Mouse (Mus musculus) hindbrain, embryonic 13.5 days (tissue): ENCODE measurements at regions not wholly inside any gene's neighbourhood (a gene's known extent, or its start where the extent isn't known, plus 50 kb on each side); places are given as distances from the start of the nearest gene placed in this dataset.

ENCODE experiments used
- ATAC-seq: fragments of 200-750 bp; cut with Nextera tagmentation; 2 replicates; pipeline ENCODE4 v1.8.0; 2017; ENCODE audit warnings: moderate TSS enrichment; ENCODE audit not compliant: low FRiP score
- H3K27ac ChIP-seq: fragments of 300-500 bp; sonication (generic); 2 replicates; pipeline ENCODE4 v1.5.1; 2015; ENCODE audit warnings: inconsistent platforms, mild to moderate bottlenecking, moderate library complexity
- H3K27me3 ChIP-seq: fragments of 300-500 bp; sonication (generic); 2 replicates; pipeline ENCODE4 v1.6.1; 2015; ENCODE audit warnings: mild to moderate bottlenecking, inconsistent platforms
- H3K36me3 ChIP-seq: fragments of 300-500 bp; sonication (generic); 2 replicates; pipeline ENCODE4 v1.6.1; 2015; ENCODE audit warnings: mild to moderate bottlenecking, inconsistent platforms
- H3K4me1 ChIP-seq: fragments of 300-500 bp; sonication (generic); replicated peaks from 2 replicates; pipeline ENCODE4 v1.6.1; 2015; ENCODE audit warnings: inconsistent platforms
- H3K4me2 ChIP-seq: fragments of 300-500 bp; sonication (generic); 2 replicates; pipeline ENCODE4 v1.6.1; 2015; ENCODE audit warnings: inconsistent platforms, mild to moderate bottlenecking, moderate library complexity
- H3K4me3 ChIP-seq: fragments of 300-500 bp; sonication (generic); 2 replicates; pipeline ENCODE4 v1.5.1; 2015; ENCODE audit warnings: mild to moderate bottlenecking, inconsistent platforms
- H3K9ac ChIP-seq: fragments of 300-500 bp; sonication (generic); 2 replicates; pipeline ENCODE4 v1.6.1; 2015; ENCODE audit warnings: mild to moderate bottlenecking, inconsistent platforms
- H3K9me3 ChIP-seq: fragments of 300-500 bp; sonication (generic); 2 replicates; pipeline ENCODE4 v1.6.1; 2016; ENCODE audit warnings: inconsistent platforms
- WGBS: fragments of 180-500 bp; shearing (Covaris S2); methylation state at CpG from one replicate; pipeline ENCODE4 v1.1.7; 2015; 5-methylcytosine and 5-hydroxymethylcytosine counted together

- H3K27me3 ChIP-seq, result no peaks in the 10 kb centered on the region
- no peaks in the 10 kb centered on the region for H3K9me3 ChIP-seq
- ATAC-seq, result no peak
- WGBS, result 77% methylated on average over 5 of the region's 5 CpGs
- no peak overlapping the region for H3K27ac ChIP-seq
- H3K4me3 ChIP-seq, result no peak overlapping the region
- peaks cover 11% of the 10 kb centered on the region; the same call in 1 of the 2 replicates for H3K4me1 ChIP-seq
- H3K4me2 ChIP-seq, result no peak overlapping the region
- no peaks in the 10 kb centered on the region for H3K36me3 ChIP-seq
- H3K9ac ChIP-seq, result no peak overlapping the region
These were observed 127.5 kb upstream of the Pfn2 start for GRCm38 (mm10) chr3:57975379-57975778.

GRCm38 (mm10) chr3:57976640-57977229 lies 128.9 kb upstream of the Pfn2 start:
- H3K9ac ChIP-seq, result no peak overlapping the region
- no peaks in the 10 kb centered on the region for H3K36me3 ChIP-seq
- no peaks in the 10 kb centered on the region for H3K9me3 ChIP-seq
- H3K4me3 ChIP-seq, result no peak overlapping the region
- H3K4me1 ChIP-seq, result peaks cover 11% of the 10 kb centered on the region; the same call in 1 of the 2 replicates
- no peak for ATAC-seq
- WGBS, result 79% methylated on average over 5 of the region's 5 CpGs
- H3K27me3 ChIP-seq, result no peaks in the 10 kb centered on the region
- H3K4me2 ChIP-seq, result no peak overlapping the region
- H3K27ac ChIP-seq, result no peak overlapping the region

GRCm38 (mm10) chr3:57988175-57988574 lies 140.3 kb upstream of the Pfn2 start:
- H3K4me2 ChIP-seq, result no peak overlapping the region

GRCm38 (mm10) chr3:57990738-57991137 lies 142.9 kb upstream of the Pfn2 start:
- ATAC-seq, result no peak
- no peak overlapping the region for H3K4me2 ChIP-seq
- H3K4me1 ChIP-seq, result no peaks in the 10 kb centered on the region
- no peak overlapping the region for H3K4me3 ChIP-seq
- no peaks in the 10 kb centered on the region for H3K27me3 ChIP-seq
- WGBS, result 81% methylated on average over 1 of the region's 1 CpGs
- H3K9ac ChIP-seq, result no peak overlapping the region
- no peaks in the 10 kb centered on the region for H3K9me3 ChIP-seq
- no peak overlapping the region for H3K27ac ChIP-seq
- H3K36me3 ChIP-seq, result no peaks in the 10 kb centered on the region

More at GRCm38 (mm10) chr3:57988175-57988574, 140.3 kb upstream of the Pfn2 start:
- Histone ChIP-seq H3K27me3 (no peaks in the 10 kb centered on the region), H3K4me1 (no peaks in the 10 kb centered on the region), H3K9ac (no peak overlapping the region), H3K4me3 (no peak overlapping the region), H3K27ac (no peak overlapping the region), H3K9me3 (no peaks in the 10 kb centered on the region), H3K36me3 (no peaks in the 10 kb centered on the region)
- ATAC-seq, result no peak
- 78% methylated on average over 3 of the region's 3 CpGs for WGBS

- Histone ChIP-seq H3K36me3 (no peaks in the 10 kb centered on the region), H3K9ac (no peak overlapping the region), H3K9me3 (no peaks in the 10 kb centered on the region), H3K4me2 (no peak overlapping the region), H3K27me3 (no peaks in the 10 kb centered on the region), H3K4me3 (no peak overlapping the region), H3K27ac (no peak overlapping the region), H3K4me1 (peaks cover 5% of the 10 kb centered on the region; the same call in 1 of the 2 replicates)
- ATAC-seq, result no peak
- 72% methylated on average over 6 of the region's 6 CpGs for WGBS
These were observed 150.5 kb upstream of the Pfn2 start for GRCm38 (mm10) chr3:57998121-57999102.

- H3K27ac ChIP-seq, result no peak overlapping the region; the same call in 1 of the 2 replicates
- no peak overlapping the region for H3K4me2 ChIP-seq
- H3K27me3 ChIP-seq, result no peaks in the 10 kb centered on the region
- no peak overlapping the region for H3K4me3 ChIP-seq
- 56% methylated on average over 7 of the region's 7 CpGs for WGBS
- H3K36me3 ChIP-seq, result no peaks in the 10 kb centered on the region
- H3K9ac ChIP-seq, result no peak overlapping the region
- H3K9me3 ChIP-seq, result no peaks in the 10 kb centered on the region
- ATAC-seq, result no peak
- H3K4me1 ChIP-seq, result peaks cover 5% of the 10 kb centered on the region; the same call in 1 of the 2 replicates
These were observed 155.1 kb upstream of the Pfn2 start for GRCm38 (mm10) chr3:58002792-58003574.

GRCm38 (mm10) chr3:58024750-58025392 lies 177.0 kb upstream of the Pfn2 start:
- 81% methylated on average over 3 of the region's 3 CpGs for WGBS

GRCm38 (mm10) chr3:58049618-58050017 lies 201.7 kb upstream of the Pfn2 start:
- Histone ChIP-seq H3K4me1 (no peaks in the 10 kb centered on the region), H3K36me3 (no peaks in the 10 kb centered on the region), H3K4me3 (no peak overlapping the region), H3K27ac (no peak overlapping the region), H3K9me3 (no peaks in the 10 kb centered on the region), H3K27me3 (no peaks in the 10 kb centered on the region), H3K4me2 (no peak overlapping the region), H3K9ac (no peak overlapping the region)
- no peak for ATAC-seq
- 88% methylated on average over 1 of the region's 1 CpGs for WGBS

More at GRCm38 (mm10) chr3:58024750-58025392, 177.0 kb upstream of the Pfn2 start:
- Histone ChIP-seq H3K4me3 (no peak overlapping the region), H3K4me2 (no peak overlapping the region), H3K4me1 (no peaks in the 10 kb centered on the region), H3K36me3 (no peaks in the 10 kb centered on the region), H3K9ac (no peak overlapping the region), H3K27me3 (no peaks in the 10 kb centered on the region), H3K27ac (no peak overlapping the region), H3K9me3 (no peaks in the 10 kb centered on the region)
- ATAC-seq, result no peak

- WGBS, result 89% methylated on average over 7 of the region's 7 CpGs
- H3K9me3 ChIP-seq, result no peaks in the 10 kb centered on the region
- no peaks in the 10 kb centered on the region for H3K27me3 ChIP-seq
- peaks cover 5% of the 10 kb centered on the region; the same call in 1 of the 2 replicates for H3K4me1 ChIP-seq
- no peak overlapping the region for H3K9ac ChIP-seq
- H3K4me3 ChIP-seq, result no peak overlapping the region
- no peaks in the 10 kb centered on the region for H3K36me3 ChIP-seq
- no peak overlapping the region for H3K4me2 ChIP-seq
- H3K27ac ChIP-seq, result no peak overlapping the region
- ATAC-seq, result no peak
These were observed 206.8 kb upstream of the Pfn2 start for GRCm38 (mm10) chr3:58054726-58055125.

- 94% methylated on average over 4 of the region's 4 CpGs for WGBS
- H3K27ac ChIP-seq, result no peak overlapping the region
- no peaks in the 10 kb centered on the region for H3K9me3 ChIP-seq
- no peak overlapping the region for H3K4me3 ChIP-seq
- no peak for ATAC-seq
- H3K9ac ChIP-seq, result no peak overlapping the region
- H3K27me3 ChIP-seq, result no peaks in the 10 kb centered on the region
- no peaks in the 10 kb centered on the region for H3K36me3 ChIP-seq
- H3K4me2 ChIP-seq, result no peak overlapping the region
- H3K4me1 ChIP-seq, result peaks cover 5% of the 10 kb centered on the region; the same call in 1 of the 2 replicates
These were observed 207.3 kb upstream of the Pfn2 start for GRCm38 (mm10) chr3:58055181-58055580.

GRCm38 (mm10) chr3:58056191-58057063 lies 208.5 kb upstream of the Pfn2 start:
- Histone ChIP-seq H3K27me3 (no peaks in the 10 kb centered on the region), H3K9ac (no peak overlapping the region), H3K9me3 (no peaks in the 10 kb centered on the region), H3K4me3 (no peak overlapping the region), H3K27ac (no peak overlapping the region), H3K36me3 (no peaks in the 10 kb centered on the region), H3K4me2 (no peak overlapping the region), H3K4me1 (peaks cover 5% of the 10 kb centered on the region; the same call in 1 of the 2 replicates)
- ATAC-seq, result no peak
- 87% methylated on average over 10 of the region's 10 CpGs for WGBS
